Mouse (Mus musculus) forebrain, embryonic 12.5 days (tissue): ENCODE data around the gene Abcb8. TPM values are rescaled to one million over a fixed set of nuclear protein-coding genes. Genes with fewer than 3 reads are reported as not detected.

Experiments used
- ATAC-seq: fragments of 200-750 bp; cut with Nextera tagmentation; 2 replicates; pipeline ENCODE4 v1.8.0; 2017; ENCODE audit warnings: moderate TSS enrichment; ENCODE audit not compliant: low FRiP score
- H3K27ac ChIP-seq: fragments of 300-500 bp; sonication (generic); 2 replicates; pipeline ENCODE4 v1.5.1; 2016; ENCODE audit warnings: mild to moderate bottlenecking
- H3K27me3 ChIP-seq: fragments of 300-500 bp; sonication (generic); 2 replicates; pipeline ENCODE4 v1.6.1; 2016; ENCODE audit warnings: mild to moderate bottlenecking
- H3K36me3 ChIP-seq: fragments of 300-500 bp; sonication (generic); replicated peaks from 2 replicates; pipeline ENCODE4 v1.6.1; 2016; ENCODE audit warnings: mild to moderate bottlenecking
- H3K4me1 ChIP-seq: fragments of 300-500 bp; sonication (generic); 2 replicates; pipeline ENCODE4 v1.6.1; 2016
- H3K4me2 ChIP-seq: fragments of 300-500 bp; sonication (generic); 2 replicates; pipeline ENCODE4 v1.6.1; 2016; ENCODE audit warnings: mild to moderate bottlenecking, moderate library complexity
- H3K4me3 ChIP-seq: fragments of 300-500 bp; sonication (generic); replicated peaks from 2 replicates; pipeline ENCODE4 v1.5.1; 2016; ENCODE audit warnings: mild to moderate bottlenecking
- H3K9ac ChIP-seq: fragments of 300-500 bp; sonication (generic); 2 replicates; pipeline ENCODE4 v1.6.1; 2016; ENCODE audit warnings: mild to moderate bottlenecking
- H3K9me3 ChIP-seq: fragments of 300-500 bp; sonication (generic); 2 replicates; pipeline ENCODE4 v1.6.1; 2016
- WGBS: fragments of 180-500 bp; shearing (Covaris S2); methylation state at CpG from one replicate; pipeline ENCODE4 v1.1.7; 2016; 5-methylcytosine and 5-hydroxymethylcytosine counted together
- polyA plus RNA-seq: library from polyadenylated mRNA; unstranded; fragments of >200 nt; fragmentation: Nextera tagmentation; extraction: Ambion mirVana; gene quantifications from 2 replicates; pipeline ENCODE4 v1.2.1, GENCODE M21; 2016

The Abcb8 gene
- polyA plus RNA-seq, 1 experiment from 2014 or later, result 47.4 TPM

DNA sequence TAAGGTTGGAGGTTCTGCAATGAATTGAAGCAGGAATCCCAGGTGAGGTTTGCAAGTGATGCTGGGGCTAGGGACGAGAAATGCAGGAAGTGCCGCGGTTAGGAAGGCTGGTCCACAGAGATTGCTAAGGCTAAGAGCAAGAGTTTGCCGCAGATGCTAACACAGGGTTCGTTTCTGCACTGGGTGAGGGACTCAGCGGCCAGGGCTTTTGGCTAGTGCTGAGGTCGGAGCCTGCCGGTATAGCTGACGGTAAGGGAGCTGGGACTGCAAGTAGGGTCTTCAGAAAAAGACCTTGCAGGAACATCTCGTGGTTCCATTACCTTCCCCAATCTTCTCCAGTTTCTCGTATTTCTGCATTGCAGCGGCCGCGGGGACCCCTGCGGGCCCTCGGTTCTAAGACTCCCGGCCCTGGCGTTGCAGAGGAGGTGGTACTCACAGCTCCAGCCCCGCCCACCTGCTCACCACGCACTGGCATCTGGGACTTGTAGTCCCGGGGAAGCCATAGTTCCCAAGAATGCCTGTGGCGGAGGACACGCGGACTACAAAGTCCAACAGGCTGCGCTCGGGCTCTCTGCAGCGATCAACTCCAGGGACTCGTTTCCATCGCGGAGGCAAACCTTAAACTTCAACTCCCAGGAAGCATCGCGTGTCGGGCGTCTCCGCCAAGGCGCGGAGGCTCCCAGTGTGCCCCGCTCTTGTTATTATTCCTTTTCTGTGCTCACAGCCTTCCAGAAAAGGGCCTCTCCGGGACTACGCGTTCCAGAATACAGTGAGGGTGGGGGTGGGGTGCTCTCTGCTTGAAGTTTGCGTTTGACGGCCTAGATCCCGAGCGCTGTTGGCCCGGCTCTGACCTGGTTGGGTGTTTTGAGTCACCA is 29.9 kb downstream of the Abcb8 start, which contains the start of the genes Cdk5 and Slc4a2:
TSS of gene Cdk5 (minus strand) at position 402 of the 875 bp plus-strand sequence.
TSS of gene Slc4a2 (plus strand) at position 709 of the 875 bp plus-strand sequence.
- H3K4me3 ChIP-seq, result peak within 1 kb of the TSS; percentile 56
- ATAC-seq, result peak; percentile 94
- H3K27me3 ChIP-seq, result peaks cover 21% of the 10 kb centered on the region
- peaks cover 35% of the 10 kb centered on the region for H3K36me3 ChIP-seq
- H3K9ac ChIP-seq, result peak within 1 kb of the TSS; percentile 83
- peaks cover 58% of the 10 kb centered on the region for H3K4me1 ChIP-seq
- peak within 1 kb of the TSS; percentile 88 for H3K27ac ChIP-seq
- under 1% methylated on average over 46 of the region's 46 CpGs for WGBS
- H3K4me2 ChIP-seq, result peak within 1 kb of the TSS; percentile 87
- H3K9me3 ChIP-seq, result no peaks in the 10 kb centered on the region

GRCm38 (mm10) chr5:24424004-24424781 is 30.7 kb downstream of the Abcb8 start:
- Histone ChIP-seq H3K4me3 (peak overlapping the region; percentile 56), H3K36me3 (peaks cover 26% of the 10 kb centered on the region), H3K9me3 (no peaks in the 10 kb centered on the region), H3K4me1 (peaks cover 65% of the 10 kb centered on the region), H3K4me2 (peak overlapping the region; percentile 87), H3K9ac (peak overlapping the region; percentile 72), H3K27ac (peak overlapping the region; percentile 88), H3K27me3 (peaks cover 22% of the 10 kb centered on the region)
- 14% methylated on average over 21 of the region's 21 CpGs for WGBS
- no peak; the same call in none of the 2 replicates for ATAC-seq

DNA sequence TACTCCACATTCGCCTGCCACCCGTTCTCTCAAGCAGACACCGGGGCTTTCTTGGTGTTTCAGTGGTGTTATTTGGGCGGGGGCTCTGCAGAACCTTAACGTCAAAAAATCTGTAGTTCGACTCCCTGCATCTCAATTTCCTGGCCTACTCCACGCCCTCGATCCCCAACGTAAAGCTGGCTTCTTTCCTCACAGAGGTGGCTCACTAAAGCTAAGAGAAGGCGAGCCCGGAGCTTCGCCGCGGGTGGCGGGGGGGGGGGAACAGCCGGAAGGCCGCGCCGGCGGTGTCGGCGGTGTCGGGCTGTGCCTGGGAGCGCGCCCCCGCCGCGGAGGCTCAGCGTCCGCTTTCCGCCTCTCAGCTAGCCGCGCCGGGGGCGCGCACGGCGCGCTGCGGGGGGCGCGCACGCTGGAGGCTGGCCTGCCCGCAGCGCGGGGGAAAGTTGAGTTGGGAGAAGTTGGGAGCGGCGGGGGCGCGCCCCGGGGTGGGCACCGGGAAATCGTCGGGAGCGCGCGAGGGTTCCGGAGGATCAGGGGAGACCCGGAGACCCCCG is 31.5 kb downstream of the Abcb8 start:
- ATAC-seq, result no peak
- WGBS, result under 1% methylated on average over 48 of the region's 60 CpGs
- Histone ChIP-seq H3K4me2 (peak overlapping the region; percentile 87), H3K27me3 (peaks cover 22% of the 10 kb centered on the region), H3K36me3 (peaks cover 23% of the 10 kb centered on the region), H3K9ac (peak overlapping the region; percentile 72), H3K4me1 (peaks cover 65% of the 10 kb centered on the region), H3K9me3 (no peaks in the 10 kb centered on the region), H3K27ac (peak overlapping the region; percentile 88), H3K4me3 (peak overlapping the region; percentile 56)

- H3K9ac ChIP-seq, result peak overlapping the region; percentile 72
- peaks cover 65% of the 10 kb centered on the region for H3K4me1 ChIP-seq
- peaks cover 22% of the 10 kb centered on the region for H3K27me3 ChIP-seq
- H3K4me3 ChIP-seq, result peak overlapping the region; percentile 56
- H3K9me3 ChIP-seq, result no peaks in the 10 kb centered on the region
- under 1% methylated on average over 28 of the region's 30 CpGs for WGBS
- H3K4me2 ChIP-seq, result peak overlapping the region; percentile 87
- H3K27ac ChIP-seq, result peak overlapping the region; percentile 88
- no peak for ATAC-seq
- H3K36me3 ChIP-seq, result peaks cover 23% of the 10 kb centered on the region
These were observed 32.1 kb downstream of the Abcb8 start for GRCm38 (mm10) chr5:24425421-24426036.

- Histone ChIP-seq H3K36me3 (peaks cover 23% of the 10 kb centered on the region), H3K9me3 (no peaks in the 10 kb centered on the region), H3K4me3 (peak overlapping the region; percentile 56), H3K27ac (no peak overlapping the region), H3K9ac (peak overlapping the region; percentile 72), H3K4me1 (peaks cover 65% of the 10 kb centered on the region), H3K4me2 (peak overlapping the region; percentile 87), H3K27me3 (peaks cover 22% of the 10 kb centered on the region)
- no peak for ATAC-seq
- WGBS, result 2% methylated on average over 10 of the region's 10 CpGs
These were observed 32.6 kb downstream of the Abcb8 start for GRCm38 (mm10) chr5:24426037-24426432.

DNA sequence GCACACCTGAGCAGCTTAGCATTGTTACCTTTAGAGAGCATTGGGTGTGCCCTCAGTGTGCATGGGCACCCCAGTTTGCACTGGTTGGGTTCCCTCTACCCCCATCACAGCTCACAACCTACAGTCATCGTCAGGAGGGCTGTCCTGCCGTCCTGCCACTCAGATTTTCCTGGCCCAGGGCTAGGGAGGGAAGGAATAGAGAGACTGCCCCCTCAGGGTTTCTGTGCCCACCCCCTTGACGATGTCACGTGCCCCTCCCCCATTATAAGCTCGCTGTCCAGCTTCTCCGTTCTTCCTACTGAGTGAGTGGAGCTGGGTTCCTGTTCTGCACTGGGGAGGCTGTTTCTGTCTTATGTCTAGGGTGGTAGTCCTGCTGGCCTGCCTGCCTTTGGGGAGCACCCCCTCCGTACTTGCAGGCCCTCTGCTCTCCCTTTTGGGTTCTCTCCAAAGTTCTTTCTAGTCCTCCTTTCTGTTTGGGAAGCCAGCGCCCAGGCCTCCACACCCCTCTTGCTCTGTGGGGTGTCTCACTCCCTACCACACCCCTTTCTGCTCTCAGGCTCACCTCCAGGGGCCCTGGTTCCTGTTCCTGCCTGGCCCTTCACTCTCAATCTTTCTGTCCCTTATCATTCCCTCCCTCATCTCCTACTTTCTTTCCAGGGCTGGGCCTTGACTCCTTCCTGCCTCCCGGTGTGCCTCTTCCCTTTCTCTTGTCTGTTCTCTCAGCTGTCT is 33.3 kb downstream of the Abcb8 start:
- H3K27me3 ChIP-seq, result peaks cover 22% of the 10 kb centered on the region
- no peak overlapping the region for H3K27ac ChIP-seq
- no peaks in the 10 kb centered on the region for H3K9me3 ChIP-seq
- peak overlapping the region; percentile 56 for H3K4me3 ChIP-seq
- 8% methylated on average over 9 of the region's 9 CpGs for WGBS
- ATAC-seq, result no peak
- peaks cover 24% of the 10 kb centered on the region for H3K36me3 ChIP-seq
- peak overlapping the region; percentile 33 for H3K9ac ChIP-seq
- H3K4me1 ChIP-seq, result peaks cover 63% of the 10 kb centered on the region
- peak overlapping the region; percentile 87 for H3K4me2 ChIP-seq

DNA sequence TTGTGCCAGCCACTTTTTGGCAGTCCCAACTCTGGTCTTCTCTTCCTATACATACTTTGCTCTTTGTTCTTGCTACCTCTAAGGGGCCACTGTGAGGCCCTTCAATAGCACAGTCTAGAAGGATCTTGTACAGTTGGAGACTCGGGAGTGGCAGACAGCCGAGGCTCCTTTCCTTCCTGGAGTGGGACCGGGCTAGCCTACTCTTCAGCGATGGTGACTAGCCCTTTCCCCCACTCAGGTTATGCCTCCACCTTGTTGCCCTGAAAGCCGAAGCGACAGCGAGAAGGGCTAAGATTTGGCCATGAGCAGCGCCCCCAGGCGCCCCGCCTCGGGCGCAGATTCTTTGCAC is 33.8 kb downstream of the Abcb8 start:
- Histone ChIP-seq H3K27me3 (peaks cover 22% of the 10 kb centered on the region), H3K4me1 (peaks cover 58% of the 10 kb centered on the region), H3K9me3 (no peaks in the 10 kb centered on the region), H3K9ac (peak overlapping the region; percentile 33), H3K27ac (no peak overlapping the region), H3K4me3 (0 out of 2 replicates have a peak overlapping the region, but pooled peaks have one; percentile 2), H3K4me2 (peak overlapping the region; percentile 87), H3K36me3 (peaks cover 28% of the 10 kb centered on the region)
- 13% methylated on average over 12 of the region's 12 CpGs for WGBS
- no peak for ATAC-seq

GRCm38 (mm10) chr5:24427981-24428402 is 34.5 kb downstream of the Abcb8 start:
- no peak for ATAC-seq
- Histone ChIP-seq H3K9me3 (no peaks in the 10 kb centered on the region), H3K36me3 (peaks cover 35% of the 10 kb centered on the region), H3K27me3 (peaks cover 22% of the 10 kb centered on the region), H3K4me3 (no peak overlapping the region; the same call in 1 of the 2 replicates), H3K9ac (peak overlapping the region; percentile 25; the same call in 1 of the 2 replicates), H3K27ac (0 out of 2 replicates have a peak overlapping the region, but pooled peaks have one; percentile 31), H3K4me1 (peaks cover 50% of the 10 kb centered on the region), H3K4me2 (peak overlapping the region; percentile 87)
- WGBS, result 4% methylated on average over 15 of the region's 15 CpGs

- Histone ChIP-seq H3K9ac (peak overlapping the region; percentile 25; the same call in 1 of the 2 replicates), H3K4me3 (no peak overlapping the region), H3K4me1 (peaks cover 49% of the 10 kb centered on the region), H3K9me3 (no peaks in the 10 kb centered on the region), H3K27ac (0 out of 2 replicates have a peak overlapping the region, but pooled peaks have one; percentile 25), H3K36me3 (peaks cover 37% of the 10 kb centered on the region), H3K27me3 (peaks cover 22% of the 10 kb centered on the region), H3K4me2 (0 out of 2 replicates have a peak overlapping the region, but pooled peaks have one; percentile 87)
- WGBS, result 16% methylated on average over 9 of the region's 9 CpGs
- no peak for ATAC-seq
These were observed 35.1 kb downstream of the Abcb8 start for GRCm38 (mm10) chr5:24428596-24428995.

DNA sequence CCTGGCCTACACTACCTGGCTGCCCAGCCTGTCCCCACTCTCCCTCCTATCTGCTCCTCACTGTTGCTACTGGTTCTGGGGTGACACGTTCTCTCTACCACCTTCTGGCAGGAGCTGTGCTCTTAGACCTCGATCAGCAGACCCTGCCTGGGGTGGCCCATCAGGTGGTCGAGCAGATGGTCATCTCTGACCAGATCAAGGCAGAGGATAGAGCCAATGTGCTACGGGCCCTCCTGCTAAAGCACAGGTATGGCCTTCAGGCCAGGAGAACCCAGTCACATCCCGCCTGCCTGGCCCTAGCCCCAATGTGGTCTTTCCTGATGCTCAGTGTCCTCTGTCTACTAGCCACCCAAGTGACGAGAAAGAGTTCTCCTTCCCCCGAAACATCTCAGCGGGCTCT is 40.5 kb downstream of the Abcb8 start:
- Histone ChIP-seq H3K4me3 (no peak overlapping the region), H3K4me1 (peaks cover under 1% of the 10 kb centered on the region; the same call in 1 of the 2 replicates), H3K27ac (no peak overlapping the region), H3K27me3 (no peaks in the 10 kb centered on the region), H3K9ac (no peak overlapping the region), H3K4me2 (no peak overlapping the region), H3K9me3 (no peaks in the 10 kb centered on the region), H3K36me3 (peaks cover 73% of the 10 kb centered on the region)
- 86% methylated on average over 8 of the region's 8 CpGs for WGBS
- no peak for ATAC-seq

DNA sequence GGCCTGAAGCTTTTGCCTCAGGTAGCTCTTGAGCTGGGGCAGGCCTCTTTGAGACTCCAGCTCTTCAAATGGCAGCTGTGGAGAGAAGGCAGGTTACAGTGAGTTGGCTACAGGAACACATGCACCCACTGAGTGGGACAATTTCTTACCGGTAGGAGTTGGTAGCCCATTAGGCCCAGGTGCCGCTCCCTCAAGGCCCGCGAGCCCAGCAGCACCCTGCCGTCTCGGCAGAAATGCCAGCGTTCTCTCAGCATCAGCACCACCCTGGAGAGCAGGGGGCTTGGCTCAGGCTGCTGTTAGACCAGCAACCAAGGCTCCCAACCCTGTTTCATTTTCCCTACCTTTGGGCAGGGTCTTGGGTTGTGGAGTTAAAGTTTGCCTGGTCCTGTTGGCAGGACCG is 47.7 kb downstream of the Abcb8 start:
- no peak for ATAC-seq
- 88% methylated on average over 8 of the region's 8 CpGs for WGBS

More for the DNA sequence above, 47.7 kb downstream of the Abcb8 start:
- Histone ChIP-seq H3K4me2 (no peak overlapping the region), H3K36me3 (peaks cover 58% of the 10 kb centered on the region), H3K9ac (no peak overlapping the region), H3K27ac (no peak overlapping the region), H3K4me3 (no peak overlapping the region), H3K27me3 (no peaks in the 10 kb centered on the region), H3K9me3 (no peaks in the 10 kb centered on the region), H3K4me1 (peaks cover 21% of the 10 kb centered on the region)
